Mouse (Mus musculus): Measurements from ENCODE around the gene Ddc. TPM values are rescaled to one million over a fixed set of nuclear protein-coding genes. Genes with fewer than 3 reads are reported as not detected.

Gene Ddc
- 1 to 10 TPM; 8.1 to 8.9 TPM for total RNA-seq (2021)
- long read RNA-seq, experiment 1, partial matches to known transcripts: 1 of 3 reads
- long read RNA-seq, experiment 1, other reads (novel, unspliced or antisense): 0 of 3 reads
- long read RNA-seq, experiment 2, partial matches to known transcripts: 1 of 1 reads
- long read RNA-seq, experiment 2, other reads (novel, unspliced or antisense): 0 of 1 reads

GRCm38 (mm10) chr11:11897645-11898357 is at the start of gene Ddc:
Ddc (minus strand) TSS chr11:11898144.
- TF ChIP-seq CTCF (conservative IDR thresholded peaks at IDR 0.05): no peak
- no peak within 1 kb of the TSS for H3K4me3 ChIP-seq
- no peak within 1 kb of the TSS for H3K27ac ChIP-seq
- no peak for DNase-seq (ENCODE audit: low spot score in 2 of 2)

- TF ChIP-seq CTCF (conservative IDR thresholded peaks at IDR 0.05): no peak
- H3K27ac ChIP-seq: no peak overlapping the region
- DNase-seq (ENCODE audit: low spot score in 2 of 2): no peak
- no peak overlapping the region for H3K4me3 ChIP-seq
Measured at GRCm38 (mm10) chr11:11945766-11946165, 47.8 kb upstream of the Ddc start.

- no peak for TF ChIP-seq CTCF (conservative IDR thresholded peaks at IDR 0.05)
- Histone ChIP-seq H3K4me3 (no peak overlapping the region), H3K27ac (no peak overlapping the region)
- no peak for DNase-seq (ENCODE audit: low spot score in 2 of 2)
Measured at GRCm38 (mm10) chr11:11944814-11945213, 46.9 kb upstream of the Ddc start.

- no peak for TF ChIP-seq CTCF (conservative IDR thresholded peaks at IDR 0.05)
- no peak for DNase-seq (ENCODE audit: low spot score in 2 of 2)
- H3K4me3 ChIP-seq: no peak overlapping the region
- no peak overlapping the region for H3K27ac ChIP-seq
Measured at GRCm38 (mm10) chr11:11944082-11944349, 46.1 kb upstream of the Ddc start.

GRCm38 (mm10) chr11:11943240-11944081 is 45.5 kb upstream of the Ddc start:
- DNase-seq (ENCODE audit: low spot score in 2 of 2): no peak
- no peak for TF ChIP-seq CTCF (conservative IDR thresholded peaks at IDR 0.05)
- Histone ChIP-seq H3K4me3 (no peak overlapping the region), H3K27ac (no peak overlapping the region)

- Histone ChIP-seq H3K27ac (no peak overlapping the region), H3K4me3 (no peak overlapping the region)
- no peak for TF ChIP-seq CTCF (conservative IDR thresholded peaks at IDR 0.05)
- no peak for DNase-seq (ENCODE audit: low spot score in 2 of 2)
Measured at GRCm38 (mm10) chr11:11942320-11943217, 44.6 kb upstream of the Ddc start.

- DNase-seq (ENCODE audit: low spot score in 2 of 2): no peak
- no peak overlapping the region for H3K4me3 ChIP-seq
- TF ChIP-seq CTCF (conservative IDR thresholded peaks at IDR 0.05): no peak
- H3K27ac ChIP-seq: no peak overlapping the region
Measured at GRCm38 (mm10) chr11:11940833-11941681, 43.1 kb upstream of the Ddc start.

- TF ChIP-seq CTCF (conservative IDR thresholded peaks at IDR 0.05): no peak
- H3K27ac ChIP-seq: no peak overlapping the region
- no peak for DNase-seq (ENCODE audit: low spot score in 2 of 2)
- H3K4me3 ChIP-seq: no peak overlapping the region
Measured at GRCm38 (mm10) chr11:11939611-11940010, 41.7 kb upstream of the Ddc start.

- no peak overlapping the region for H3K27ac ChIP-seq
- TF ChIP-seq CTCF (conservative IDR thresholded peaks at IDR 0.05): no peak
- H3K4me3 ChIP-seq: no peak overlapping the region
Measured at GRCm38 (mm10) chr11:11938591-11938990, 40.6 kb upstream of the Ddc start.

GRCm38 (mm10) chr11:11937340-11938030 is 39.5 kb upstream of the Ddc start:
- no peak for DNase-seq (ENCODE audit: low spot score in 2 of 2)
- no peak for TF ChIP-seq CTCF (conservative IDR thresholded peaks at IDR 0.05)
- Histone ChIP-seq H3K4me3 (no peak overlapping the region), H3K27ac (no peak overlapping the region)

More at GRCm38 (mm10) chr11:11938591-11938990, 40.6 kb upstream of the Ddc start:
- no peak for DNase-seq (ENCODE audit: low spot score in 2 of 2)

GRCm38 (mm10) chr11:11934808-11935207 is 36.9 kb upstream of the Ddc start:
- H3K27ac ChIP-seq: no peak overlapping the region
- no peak overlapping the region for H3K4me3 ChIP-seq
- no peak for DNase-seq (ENCODE audit: low spot score in 2 of 2)
- no peak for TF ChIP-seq CTCF (conservative IDR thresholded peaks at IDR 0.05)

All from layer of hippocampus, adult 2 months (tissue).